Mouse (Mus musculus): ENCODE results near the gene Lhpp. TPM values are rescaled to one million over a fixed set of nuclear protein-coding genes. Genes with fewer than 3 reads are reported as not detected.

Lhpp gene
- polyA plus RNA-seq, 1 experiment from 2014 or later: 9.3 TPM

DNA sequence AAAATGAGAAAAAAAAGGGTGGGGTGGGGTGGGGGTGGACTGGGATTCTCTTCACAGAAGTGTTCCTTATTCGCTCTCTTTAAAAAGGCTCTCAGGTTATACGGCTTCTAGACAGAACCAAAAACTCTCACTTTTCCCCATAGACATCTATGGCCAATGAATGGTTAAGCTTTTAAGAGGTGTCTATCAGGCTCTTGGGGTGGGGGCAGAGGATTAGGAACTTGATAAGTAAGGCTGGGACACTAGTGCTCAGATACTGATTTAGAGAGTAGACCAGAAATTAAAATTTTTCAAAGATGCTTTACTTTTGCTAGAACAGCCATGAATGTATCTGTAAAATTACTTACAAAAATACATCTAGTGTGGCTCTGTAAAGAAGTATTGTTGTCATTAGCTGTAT, 16.1 kb upstream of the Lhpp start:
- H3K27me3 ChIP-seq (ENCODE audit: control insufficient read depth, insufficient read depth, low read length): peaks cover 9% of the 10 kb centered on the region; the same call in 1 of the 2 replicates
- no peak overlapping the region for H3K27ac ChIP-seq (replicated peaks)
- H3K36me3 ChIP-seq (ENCODE audit: control insufficient read depth, insufficient read depth, low read length): no peaks in the 10 kb centered on the region
- TF ChIP-seq EP300 (optimal IDR thresholded peaks at IDR 0.05) (no peak), CTCF (IDR thresholded peaks at IDR 0.05; ENCODE audit: low read depth) (no peak)
- no peak overlapping the region for H3K4me2 ChIP-seq (replicated peaks; ENCODE audit: low read depth)
- ATAC-seq (ENCODE audit: low FRiP score, low TSS enrichment) (no peak), DNase-seq (ENCODE audit: low spot score) (no peak)
- H3K4me3 ChIP-seq (ENCODE audit: low read depth, low read length): no peak overlapping the region
- H3K4me1 ChIP-seq (replicated peaks; ENCODE audit: control insufficient read depth, insufficient read depth): 0 out of 2 replicates have a peak, but pooled peaks cover 2% of the 10 kb centered on the region
- no peak overlapping the region for H3K9ac ChIP-seq (ENCODE audit: low read length)
- no peaks in the 10 kb centered on the region for H3K9me3 ChIP-seq (ENCODE audit: control insufficient read depth, low read length)
- 86% methylated on average over 2 of the region's 2 CpGs for WGBS

DNA sequence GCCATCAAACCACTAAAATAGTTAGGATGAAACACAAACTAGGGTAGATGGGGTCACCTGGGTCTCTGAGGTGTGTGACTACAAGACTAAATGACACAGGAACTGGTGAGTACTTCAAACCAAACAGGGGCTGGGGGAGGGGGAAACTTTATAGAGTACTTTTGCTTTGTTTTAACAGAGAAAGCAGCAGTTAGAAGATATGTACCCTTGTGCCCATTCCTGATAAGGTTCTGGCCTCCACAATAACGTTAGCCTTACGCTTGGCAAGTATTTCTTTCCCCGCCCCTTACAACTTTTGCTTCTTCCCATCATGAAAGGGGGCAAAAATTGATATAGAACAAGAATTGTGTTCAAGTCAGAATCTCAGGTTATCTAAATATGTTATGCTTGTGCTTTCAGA, 14.7 kb upstream of the Lhpp start:
- TF ChIP-seq CTCF (IDR thresholded peaks at IDR 0.05; ENCODE audit: low read depth): no peak
- TF ChIP-seq EP300 (optimal IDR thresholded peaks at IDR 0.05): no peak
- Histone ChIP-seq H3K36me3 (ENCODE audit: control insufficient read depth, insufficient read depth, low read length) (no peaks in the 10 kb centered on the region), H3K4me2 (replicated peaks; ENCODE audit: low read depth) (no peak overlapping the region), H3K27ac (replicated peaks) (no peak overlapping the region), H3K9ac (ENCODE audit: low read length) (no peak overlapping the region), H3K27me3 (ENCODE audit: control insufficient read depth, insufficient read depth, low read length) (peaks cover 10% of the 10 kb centered on the region; the same call in 1 of the 2 replicates), H3K4me3 (ENCODE audit: low read depth, low read length) (no peak overlapping the region), H3K9me3 (ENCODE audit: control insufficient read depth, low read length) (no peaks in the 10 kb centered on the region), H3K4me1 (replicated peaks; ENCODE audit: control insufficient read depth, insufficient read depth) (peaks cover 2% of the 10 kb centered on the region; the same call in 1 of the 2 replicates)
- 91% methylated on average over 3 of the region's 3 CpGs for WGBS
- DNase-seq (ENCODE audit: low spot score) (no peak), ATAC-seq (ENCODE audit: low FRiP score, low TSS enrichment) (no peak)

DNA sequence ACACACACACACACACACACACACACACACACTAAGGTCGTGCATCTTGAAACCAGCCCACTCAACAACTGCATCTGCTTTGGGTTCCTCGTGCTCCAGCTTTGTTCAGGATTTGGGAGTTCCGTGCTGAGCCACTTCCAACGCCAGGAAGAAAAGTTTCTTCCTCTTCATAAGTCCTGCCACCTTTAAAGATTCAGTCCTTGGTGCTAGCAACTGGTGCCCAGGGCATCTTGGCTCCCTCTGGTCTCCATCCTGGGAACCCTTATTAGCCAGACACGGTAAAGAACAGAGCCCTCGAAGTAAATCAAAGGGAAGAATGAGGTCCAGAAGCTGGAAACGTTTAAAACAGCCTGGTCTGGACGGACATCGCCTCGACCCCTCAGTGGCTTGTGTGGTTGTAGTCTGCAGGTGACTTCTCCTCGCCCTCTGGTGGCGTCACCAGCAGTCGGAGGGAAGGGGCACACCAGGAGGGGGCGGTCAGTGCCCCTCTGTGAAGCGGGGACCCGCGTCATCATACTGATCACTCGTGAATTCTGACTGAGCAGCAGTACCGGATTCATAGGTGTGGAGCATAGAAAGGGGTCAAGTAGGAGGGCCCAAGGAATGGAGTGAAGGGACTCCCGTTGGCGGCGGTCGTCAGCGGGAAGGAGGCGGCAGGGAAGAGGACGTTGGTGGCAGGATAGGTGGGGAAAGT, 13.7 kb upstream of the Lhpp start:
- no peaks in the 10 kb centered on the region for H3K36me3 ChIP-seq (ENCODE audit: control insufficient read depth, insufficient read depth, low read length)
- TF ChIP-seq CTCF (IDR thresholded peaks at IDR 0.05; ENCODE audit: low read depth): peak; percentile 45
- TF ChIP-seq EP300 (optimal IDR thresholded peaks at IDR 0.05): no peak
- DNase-seq (ENCODE audit: low spot score) (no peak), ATAC-seq (ENCODE audit: low FRiP score, low TSS enrichment) (peak; percentile 48; the same call in 1 of the 2 replicates)
- 0 out of 2 replicates have a peak overlapping the region, but pooled peaks have one; percentile 27 for H3K9ac ChIP-seq (ENCODE audit: low read length)
- WGBS: 14% methylated on average over 25 of the region's 26 CpGs
- peak overlapping the region; percentile 72 for H3K4me2 ChIP-seq (replicated peaks; ENCODE audit: low read depth)
- H3K4me1 ChIP-seq (replicated peaks; ENCODE audit: control insufficient read depth, insufficient read depth): peaks cover 2% of the 10 kb centered on the region; the same call in 1 of the 2 replicates
- no peaks in the 10 kb centered on the region for H3K9me3 ChIP-seq (ENCODE audit: control insufficient read depth, low read length)
- H3K27me3 ChIP-seq (ENCODE audit: control insufficient read depth, insufficient read depth, low read length): peaks cover 13% of the 10 kb centered on the region; the same call in 1 of the 2 replicates
- peak overlapping the region; percentile 44 for H3K4me3 ChIP-seq (ENCODE audit: low read depth, low read length)
- H3K27ac ChIP-seq (replicated peaks): no peak overlapping the region

DNA sequence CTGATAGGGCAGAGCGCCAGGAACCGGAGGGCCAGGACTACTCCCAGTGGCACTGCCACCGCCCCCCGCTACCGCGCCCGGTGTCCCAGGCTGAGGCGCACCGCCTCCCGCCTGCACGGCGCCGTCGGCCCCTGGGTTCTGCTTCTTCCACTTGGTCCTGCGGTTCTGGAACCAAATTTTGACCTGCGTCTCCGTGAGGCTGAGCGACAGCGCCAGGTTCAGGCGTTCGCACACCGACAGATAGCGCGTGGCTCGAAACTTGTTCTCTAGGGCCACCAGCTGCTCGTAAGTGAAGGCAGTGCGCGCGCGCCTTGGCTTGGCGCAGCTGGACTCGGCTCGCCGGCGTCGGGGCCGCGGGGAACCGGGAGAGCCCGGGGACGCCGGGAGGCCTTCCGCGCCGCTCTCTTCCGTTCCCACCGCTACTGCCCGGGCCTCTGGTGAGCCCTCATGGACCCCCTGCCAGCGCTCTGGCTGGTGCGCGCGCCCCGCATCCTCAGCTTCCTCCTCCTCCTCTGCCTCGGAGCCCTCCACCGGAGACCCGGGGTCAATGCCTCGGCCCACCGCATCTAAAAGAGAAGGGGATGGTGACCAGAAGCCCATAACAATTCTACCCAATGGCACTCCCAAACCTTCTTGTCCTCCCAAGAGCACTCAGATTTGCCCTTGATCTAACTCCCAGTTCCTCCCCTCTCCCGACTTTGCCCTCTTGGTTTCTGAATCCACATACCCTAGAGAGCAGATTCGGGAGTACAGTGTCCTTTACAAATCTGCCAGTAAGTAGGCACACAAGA, 13.0 kb upstream of the Lhpp start:
- DNase-seq (ENCODE audit: low spot score): peak; percentile 40
- 0 out of 2 replicates have a peak overlapping the region, but pooled peaks have one; percentile 27 for H3K9ac ChIP-seq (ENCODE audit: low read length)

DNA sequence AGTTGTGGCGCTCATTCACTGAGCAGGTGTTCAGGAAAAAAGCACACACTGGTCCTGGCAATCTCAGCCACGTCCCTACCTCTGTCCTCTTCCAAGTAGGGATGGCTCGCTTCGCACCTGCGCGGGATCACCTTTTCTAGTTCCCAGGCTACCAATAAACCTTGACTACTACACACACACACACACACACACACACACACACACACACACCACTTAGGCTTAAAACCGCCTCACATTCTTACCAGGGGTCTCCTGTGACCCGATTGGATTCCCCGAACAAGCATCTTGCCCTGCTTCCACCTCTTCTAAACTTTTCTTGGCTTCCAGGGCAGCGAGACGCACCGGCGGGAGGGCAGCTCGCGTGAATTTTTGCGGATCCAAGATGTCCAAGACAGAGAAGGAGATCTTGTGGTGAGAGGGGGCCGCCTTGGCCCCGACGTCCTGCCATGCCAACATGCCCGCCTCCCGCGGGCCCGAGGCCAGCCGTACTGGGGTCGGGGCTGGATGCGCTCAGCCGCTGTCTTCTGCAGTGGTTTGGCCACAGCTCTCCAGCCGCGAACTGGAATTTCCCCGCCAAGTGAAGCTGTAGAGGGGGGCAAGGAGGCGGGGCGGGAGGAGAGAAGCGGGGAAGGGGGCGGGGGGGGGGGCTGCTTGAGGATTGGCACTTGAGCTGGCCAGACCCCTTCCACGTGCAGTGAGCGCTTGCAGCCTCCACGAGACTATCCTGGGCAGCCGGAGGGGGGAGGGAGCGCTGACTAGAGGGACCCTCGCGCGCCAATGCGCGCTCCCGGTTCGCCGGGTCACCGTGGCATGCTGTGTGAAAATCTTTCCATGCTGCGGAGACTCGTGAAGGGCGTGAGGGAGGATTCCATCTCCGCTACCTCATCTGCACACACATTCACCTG, 11.1 kb upstream of the Lhpp start, which contains the start of gene Nkx1-2:
TSS of gene Nkx1-2 (minus strand) at position 567 of the 905 bp plus-strand sequence.
- Histone ChIP-seq H3K36me3 (ENCODE audit: control insufficient read depth, insufficient read depth, low read length) (no peaks in the 10 kb centered on the region), H3K4me1 (replicated peaks; ENCODE audit: control insufficient read depth, insufficient read depth) (peaks cover 2% of the 10 kb centered on the region; the same call in 1 of the 2 replicates), H3K4me3 (ENCODE audit: low read depth, low read length) (peak within 1 kb of the TSS; percentile 35), H3K9ac (ENCODE audit: low read length) (no peak within 1 kb of the TSS), H3K27me3 (ENCODE audit: control insufficient read depth, insufficient read depth, low read length) (peaks cover 15% of the 10 kb centered on the region; the same call in 1 of the 2 replicates), H3K4me2 (replicated peaks; ENCODE audit: low read depth) (peak within 1 kb of the TSS; percentile 54), H3K9me3 (ENCODE audit: control insufficient read depth, low read length) (no peaks in the 10 kb centered on the region), H3K27ac (replicated peaks) (no peak within 1 kb of the TSS)
- ATAC-seq (ENCODE audit: low FRiP score, low TSS enrichment) (no peak), DNase-seq (ENCODE audit: low spot score) (no peak)
- 1% methylated on average over 49 of the region's 52 CpGs for WGBS
- no peak for TF ChIP-seq EP300 (optimal IDR thresholded peaks at IDR 0.05)
- TF ChIP-seq CTCF (IDR thresholded peaks at IDR 0.05; ENCODE audit: low read depth): no peak

More for the DNA sequence above, 13.0 kb upstream of the Lhpp start:
- peaks cover 13% of the 10 kb centered on the region; the same call in 1 of the 2 replicates for H3K27me3 ChIP-seq (ENCODE audit: control insufficient read depth, insufficient read depth, low read length)
- peak; percentile 46 for ATAC-seq (ENCODE audit: low FRiP score, low TSS enrichment)
- H3K4me2 ChIP-seq (replicated peaks; ENCODE audit: low read depth): peak overlapping the region; percentile 72
- no peak overlapping the region for H3K27ac ChIP-seq (replicated peaks)
- no peaks in the 10 kb centered on the region for H3K9me3 ChIP-seq (ENCODE audit: control insufficient read depth, low read length)
- H3K36me3 ChIP-seq (ENCODE audit: control insufficient read depth, insufficient read depth, low read length): no peaks in the 10 kb centered on the region
- WGBS: 1% methylated on average over 55 of the region's 60 CpGs
- TF ChIP-seq CTCF (IDR thresholded peaks at IDR 0.05; ENCODE audit: low read depth): no peak
- no peak for TF ChIP-seq EP300 (optimal IDR thresholded peaks at IDR 0.05)
- H3K4me3 ChIP-seq (ENCODE audit: low read depth, low read length): peak overlapping the region; percentile 44
- H3K4me1 ChIP-seq (replicated peaks; ENCODE audit: control insufficient read depth, insufficient read depth): peaks cover 2% of the 10 kb centered on the region; the same call in 1 of the 2 replicates
